Mouse (Mus musculus) G1E (cell line): ENCODE measurements around the gene Nkain4.

ENCODE experiments used
- CTCF ChIP-seq: IDR thresholded peaks from 2 replicates; pipeline ENCODE4 v1.5.1; 2012; ENCODE audit warnings: low read depth, low read length, inconsistent platforms, mixed read lengths
- POLR2AphosphoS5 ChIP-seq: IDR thresholded peaks from 2 replicates; pipeline ENCODE4 v1.6.1; 2012; ENCODE audit warnings: low read depth, low read length, inconsistent platforms; ENCODE audit not compliant: insufficient replicate concordance
- TAL1 ChIP-seq: conservative IDR thresholded peaks from 2 replicates; pipeline ENCODE4 v1.6.1; 2012; ENCODE audit warnings: low read depth, low read length, inconsistent platforms, mixed read lengths

GRCm38 (mm10) chr2:180920810-180921400 lies 33.6 kb downstream of the Nkain4 start, which contains the start of gene Ythdf1:
- no peak for TF ChIP-seq CTCF
- no peak for TF ChIP-seq POLR2AphosphoS5
- TF ChIP-seq TAL1: no peak
